In the genomic region with DNA sequence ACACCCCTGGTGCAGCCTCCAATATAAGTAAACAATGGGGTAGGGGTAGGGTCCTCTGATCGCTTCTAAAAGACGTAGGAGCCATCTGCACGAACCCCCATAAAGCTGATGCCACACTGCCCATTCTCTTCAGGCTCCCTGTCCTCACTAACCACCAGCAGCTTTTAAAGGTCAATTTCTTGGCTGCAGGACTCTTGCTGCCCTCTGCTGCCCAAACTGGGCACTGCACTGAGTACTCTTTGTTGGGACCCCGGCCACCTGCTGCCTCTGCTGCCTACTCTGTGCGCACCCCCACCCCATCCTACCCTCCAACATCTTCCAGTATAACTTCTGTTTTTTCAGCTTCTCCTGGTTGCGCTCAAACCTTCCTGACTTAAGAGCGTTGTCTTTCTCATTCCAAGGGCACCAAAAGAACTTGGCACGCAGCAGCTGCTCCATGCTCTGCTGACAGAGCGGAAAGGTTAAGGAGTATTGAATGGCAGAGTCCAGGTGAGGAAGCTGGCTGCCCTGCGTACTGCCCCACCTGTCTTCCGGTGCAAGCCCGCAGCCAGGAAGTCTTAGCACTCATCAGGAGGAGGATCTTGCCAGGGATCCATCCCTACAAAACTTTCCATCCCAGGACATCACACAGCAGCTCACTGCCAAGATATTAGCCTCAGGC, we compare ENCODE assay signal across 8 mouse cellular contexts. TPM values are rescaled to one million over a fixed set of nuclear protein-coding genes. Genes with fewer than 3 reads are reported as not detected.
DNase-seq lines count a peak whose midpoint lies in the region; ATAC-seq and TF ChIP-seq lines count a peak whose summit lies in the region.

No protein-coding gene starts in this region.

- no peak overlapping the region for H3K27ac ChIP-seq in forebrain, embryonic 14.5 days (ENCODE audit: low read depth, low read length)
- no peak overlapping the region for H3K27ac ChIP-seq in layer of hippocampus, adult 2 months

- H3K27me3 ChIP-seq in G1E (ENCODE audit: insufficient read depth, low read length), result peaks cover 24% of the 10 kb centered on the region
- H3K27me3 ChIP-seq in forebrain, embryonic 14.5 days (replicated peaks; ENCODE audit: control insufficient read depth, insufficient read depth, low read length), result no peaks in the 10 kb centered on the region

- DNase-seq in G1E (ENCODE audit: low spot score), result peak; percentile 42
- DNase-seq in forebrain, embryonic 14.5 days (ENCODE audit: low spot score), result peak; percentile 81
- DNase-seq in layer of hippocampus, adult 2 months (ENCODE audit: low spot score in 2 of 2), result peak in 1 of 2 experiments; percentile 79
- DNase-seq in lung, postnatal 10 days, result peak; percentile 86
- peak; percentile 84 for DNase-seq in ovary, postnatal 14 days (ENCODE audit: low spot score)
- DNase-seq in thymus, postnatal 4 days, result peak; percentile 90

- no peak for ATAC-seq in G1E (ENCODE audit: extremely low read depth, insufficient number of reproducible peaks, low FRiP score, poor library complexity, severe bottlenecking)
- ATAC-seq in cerebellum, adult (ENCODE audit: insufficient number of reproducible peaks, low FRiP score, low TSS enrichment), result peak; percentile 58; the same call in 1 of the 2 replicates
- ATAC-seq in forebrain, embryonic 14.5 days, result peak; percentile 59
- ATAC-seq in hematopoietic stem cell, adult 5-6 weeks (replicated peaks in 1 of 2; ENCODE audit: insufficient read depth in 1 of 2, low FRiP score in 2 of 2, low TSS enrichment in 1 of 2, low read depth in 1 of 2, poor library complexity in 2 of 2, severe bottlenecking in 2 of 2), result peak; percentile 49 to 64; a peak in 2 of 4 replicates

- 12% methylated on average over 12 of the region's 12 CpGs for WGBS in forebrain, embryonic 14.5 days

- H3K4me2 ChIP-seq in forebrain, embryonic 14.5 days (ENCODE audit: low read length), result no peak overlapping the region

- H3K36me3 ChIP-seq in G1E (replicated peaks), result peaks cover 31% of the 10 kb centered on the region
- peaks cover 26% of the 10 kb centered on the region for H3K36me3 ChIP-seq in forebrain, embryonic 14.5 days (ENCODE audit: control insufficient read depth, insufficient read depth, low read length)

- peak; percentile 84 for TF ChIP-seq CTCF in G1E (IDR thresholded peaks at IDR 0.05; ENCODE audit: low read depth, low read length)
- TF ChIP-seq CTCF in layer of hippocampus, adult 2 months (conservative IDR thresholded peaks at IDR 0.05), result peak; percentile 89

- no peak overlapping the region for H3K9ac ChIP-seq in forebrain, embryonic 14.5 days (ENCODE audit: low read length)

- H3K9me3 ChIP-seq in G1E (replicated peaks), result no peaks in the 10 kb centered on the region
- no peaks in the 10 kb centered on the region for H3K9me3 ChIP-seq in forebrain, embryonic 14.5 days (replicated peaks; ENCODE audit: control insufficient read depth, low read length)

- no peak overlapping the region for H3K4me3 ChIP-seq in G1E (ENCODE audit: low read depth, low read length)
- H3K4me3 ChIP-seq in forebrain, embryonic 14.5 days (ENCODE audit: low read depth, low read length), result no peak overlapping the region
- no peak overlapping the region for H3K4me3 ChIP-seq in layer of hippocampus, adult 2 months

- H3K4me1 ChIP-seq in G1E (ENCODE audit: insufficient read depth, low read depth, low read length), result peaks cover 15% of the 10 kb centered on the region
- H3K4me1 ChIP-seq in forebrain, embryonic 14.5 days (ENCODE audit: control insufficient read depth, insufficient read depth, low read length), result no peaks in the 10 kb centered on the region

RNA-seq across cellular contexts. Expression of a gene that starts 11.8 kb away (rescaled TPM):
- total RNA-seq in G1E (2014; fragmentation: Nextera tagmentation), result not detected in 2 replicates
- total RNA-seq in G1E (2017), result 0.12 TPM in 1 of 2 replicates, not detected in the other
- not detected in 2 replicates for polyA plus RNA-seq in G1E (2012)
- polyA plus RNA-seq in forebrain, embryonic 14.5 days (2014; fragmentation: Nextera tagmentation; extraction: Ambion mirVana), result 46.8 and 47.3 TPM in 2 replicates
- 2.1 and 2.7 TPM in 2 replicates for total RNA-seq in hematopoietic stem cell, adult 5-6 weeks (2017)
- total RNA-seq in layer of hippocampus, adult 2 months (2021), result 10 to 100 TPM; 27.4 to 28.8 TPM

RNA-seq across cellular contexts. Expression of a gene that starts 21.2 kb away (rescaled TPM):
- total RNA-seq in G1E (2014; fragmentation: Nextera tagmentation) (21.7 and 27.4 TPM in 2 replicates), G1E (2017) (12.7 and 14.0 TPM in 2 replicates)
- 7.8 and 12.8 TPM in 2 replicates for polyA plus RNA-seq in G1E (2012)
- 29.5 and 31.6 TPM in 2 replicates for polyA plus RNA-seq in forebrain, embryonic 14.5 days (2014; fragmentation: Nextera tagmentation; extraction: Ambion mirVana)
- 0.60 and 8.4 TPM in 2 replicates for total RNA-seq in hematopoietic stem cell, adult 5-6 weeks (2017)
- 10 to 100 TPM in 1 of 2 experiments, 1 to 10 TPM in 1; 7.9 to 10.5 TPM for total RNA-seq in layer of hippocampus, adult 2 months (2021)

RNA-seq across cellular contexts. Expression of a gene that starts 21.4 kb away (rescaled TPM):
- total RNA-seq in G1E (2014; fragmentation: Nextera tagmentation) (66.4 and 87.7 TPM in 2 replicates), G1E (2017) (55.3 and 71.3 TPM in 2 replicates)
- polyA plus RNA-seq in G1E (2012), result 88.7 and 110 TPM in 2 replicates
- 135 and 141 TPM in 2 replicates for polyA plus RNA-seq in forebrain, embryonic 14.5 days (2014; fragmentation: Nextera tagmentation; extraction: Ambion mirVana)
- total RNA-seq in hematopoietic stem cell, adult 5-6 weeks (2017), result 32.8 and 34.5 TPM in 2 replicates
- 10 to 100 TPM; 81.1 to 82.5 TPM for total RNA-seq in layer of hippocampus, adult 2 months (2021)

RNA-seq across cellular contexts. Expression of a gene that starts 28.6 kb away (rescaled TPM):
- total RNA-seq in G1E (2014; fragmentation: Nextera tagmentation) (41.7 and 182 TPM in 2 replicates), G1E (2017) (30.3 and 31.8 TPM in 2 replicates)
- 55.0 and 61.1 TPM in 2 replicates for polyA plus RNA-seq in G1E (2012)
- 21.6 and 26.3 TPM in 2 replicates for polyA plus RNA-seq in forebrain, embryonic 14.5 days (2014; fragmentation: Nextera tagmentation; extraction: Ambion mirVana)
- total RNA-seq in hematopoietic stem cell, adult 5-6 weeks (2017), result 68.1 and 72.0 TPM in 2 replicates
- total RNA-seq in layer of hippocampus, adult 2 months (2021), result 100 to 1,000 TPM; 118 to 138 TPM
